Mouse (Mus musculus) myocyte (in vitro differentiated cells): Measurements from ENCODE around the gene S1pr2. TPM values are rescaled to one million over a fixed set of nuclear protein-coding genes. Genes with fewer than 3 reads are reported as not detected.

Experiments
- H3K27me3 ChIP-seq: one replicate; pipeline ENCODE4 v1.6.1; 2011; ENCODE audit not compliant: control insufficient read depth, insufficient read depth, insufficient read length
- H3K36me3 ChIP-seq: one replicate; pipeline ENCODE4 v1.6.1; 2011; ENCODE audit not compliant: control insufficient read depth, insufficient read depth
- H3K4me2 ChIP-seq: one replicate; pipeline ENCODE4 v1.6.1; 2011; ENCODE audit warnings: low read depth, control low read depth
- H3K4me3 ChIP-seq: one replicate; pipeline ENCODE4 v1.5.1; 2011; ENCODE audit warnings: mild to moderate bottlenecking, control low read depth, moderate library complexity
- H3K79me2 ChIP-seq: one replicate; pipeline ENCODE4 v1.6.1; 2011; ENCODE audit not compliant: control insufficient read depth, insufficient read depth
- H3ac ChIP-seq: one replicate; pipeline ENCODE4 v1.6.1; 2011; ENCODE audit not compliant: control insufficient read depth, insufficient read length
- CEBPB ChIP-seq: IDR thresholded peaks from 2 replicates; pipeline ENCODE4 v1.6.1; 2011; ENCODE audit warnings: mild to moderate bottlenecking, moderate library complexity; ENCODE audit not compliant: poor library complexity, insufficient read depth, severe bottlenecking
- E2F4 ChIP-seq: IDR thresholded peaks from one replicate; pipeline ENCODE4 v1.6.1; 2011; ENCODE audit warnings: mild to moderate bottlenecking, control low read depth, moderate library complexity; ENCODE audit not compliant: insufficient read depth
- MAX ChIP-seq: IDR thresholded peaks from one replicate; pipeline ENCODE4 v1.6.1; 2011; ENCODE audit warnings: low read depth, mild to moderate bottlenecking, control low read depth
- MYOD1 ChIP-seq, 3 experiments: IDR thresholded peaks; one replicate each; pipeline ENCODE4 v1.6.1; 2011; ENCODE audit warnings: control low read depth in 2 of 3, low read depth in 2 of 3, mild to moderate bottlenecking in 2 of 3, moderate library complexity in 1 of 3; ENCODE audit not compliant: insufficient read length in 2 of 3, control insufficient read depth in 1 of 3
- MYOG ChIP-seq, 3 experiments: IDR thresholded peaks; one replicate each; pipeline ENCODE4 v1.6.1; 2011; ENCODE audit warnings: control low read depth in 2 of 3, low read depth in 2 of 3, mild to moderate bottlenecking in 2 of 3; ENCODE audit not compliant: insufficient read length in 2 of 3, control insufficient read depth in 1 of 3, insufficient read depth in 1 of 3
- POLR2A ChIP-seq: IDR thresholded peaks from one replicate; pipeline ENCODE4 v1.6.1; 2011; ENCODE audit warnings: low read depth, mild to moderate bottlenecking, control low read depth, moderate library complexity; ENCODE audit not compliant: insufficient read length
- POLR2AphosphoS2 ChIP-seq: IDR thresholded peaks from one replicate; pipeline ENCODE4 v1.6.1; 2011; ENCODE audit warnings: low read depth, control low read depth; ENCODE audit not compliant: insufficient read length
- REST ChIP-seq: IDR thresholded peaks from one replicate; pipeline ENCODE4 v1.6.1; 2011; ENCODE audit warnings: mild to moderate bottlenecking, control low read depth, moderate library complexity; ENCODE audit not compliant: insufficient read depth, insufficient read length
- SRF ChIP-seq: IDR thresholded peaks from one replicate; pipeline ENCODE4 v1.6.1; 2011; ENCODE audit warnings: low read depth; ENCODE audit not compliant: control insufficient read depth, insufficient read length
- TCF12 ChIP-seq: IDR thresholded peaks from one replicate; pipeline ENCODE4 v1.6.1; 2011; ENCODE audit warnings: mild to moderate bottlenecking, control low read depth; ENCODE audit not compliant: poor library complexity, insufficient read depth, severe bottlenecking
- TCF3 ChIP-seq: IDR thresholded peaks from one replicate; pipeline ENCODE4 v1.6.1; 2011; ENCODE audit warnings: low read depth, control low read depth; ENCODE audit not compliant: insufficient read length
- USF1 ChIP-seq: IDR thresholded peaks from one replicate; pipeline ENCODE4 v1.6.1; 2011; ENCODE audit warnings: low read depth, mild to moderate bottlenecking, control low read depth, moderate library complexity
- polyA plus RNA-seq: library from polyadenylated mRNA; unstranded; fragments of >200 nt; fragmentation: generic; extraction: Trizol; gene quantifications from one replicate; pipeline ENCODE4 v1.2.1, GENCODE M21; 2012; ENCODE audit warnings: missing spikeins

The S1pr2 gene
- polyA plus RNA-seq, 1 experiment: 5.5 TPM

DNA sequence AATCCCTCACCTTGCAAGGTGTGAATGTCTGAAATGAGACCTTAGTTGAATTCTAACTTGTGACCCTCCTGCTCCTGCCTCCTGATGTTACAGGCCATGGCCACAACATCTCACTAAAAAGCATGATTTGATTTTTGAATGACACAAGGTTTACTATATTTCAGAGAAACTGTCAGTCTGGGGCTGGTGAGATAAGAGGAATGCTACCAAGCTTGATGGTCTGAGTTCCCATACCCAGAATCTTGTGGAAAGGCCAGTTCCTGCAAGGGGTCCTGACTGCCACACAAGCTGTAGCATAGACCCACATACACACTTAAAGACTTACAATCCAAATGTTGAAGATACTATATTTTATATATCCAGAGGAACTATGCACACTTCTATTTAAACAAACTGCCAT is 26.2 kb downstream of the S1pr2 start:
- peak overlapping the region; percentile 81 for H3K4me2 ChIP-seq
- no peak for TF ChIP-seq TCF12
- no peak for TF ChIP-seq MAX
- TF ChIP-seq E2F4: no peak
- no peak for TF ChIP-seq MYOG (IDR thresholded peaks at IDR 0.05; ENCODE audit: control insufficient read depth in 1 of 3, insufficient read depth in 1 of 3, insufficient read length in 2 of 3, low read depth in 2 of 3)
- TF ChIP-seq REST: no peak
- no peak for TF ChIP-seq POLR2A
- TF ChIP-seq CEBPB: no peak
- no peak for TF ChIP-seq TCF3
- no peak for TF ChIP-seq USF1
- no peak for TF ChIP-seq MYOD1 (IDR thresholded peaks at IDR 0.05; ENCODE audit: control insufficient read depth in 1 of 3, insufficient read length in 2 of 3, low read depth in 2 of 3)
- no peak for TF ChIP-seq POLR2AphosphoS2
- no peak for TF ChIP-seq SRF
- H3K79me2 ChIP-seq: peaks cover 66% of the 10 kb centered on the region
- no peak overlapping the region for H3K4me3 ChIP-seq
- H3ac ChIP-seq: no peak overlapping the region
- H3K36me3 ChIP-seq: no peaks in the 10 kb centered on the region
- H3K27me3 ChIP-seq: no peaks in the 10 kb centered on the region

DNA sequence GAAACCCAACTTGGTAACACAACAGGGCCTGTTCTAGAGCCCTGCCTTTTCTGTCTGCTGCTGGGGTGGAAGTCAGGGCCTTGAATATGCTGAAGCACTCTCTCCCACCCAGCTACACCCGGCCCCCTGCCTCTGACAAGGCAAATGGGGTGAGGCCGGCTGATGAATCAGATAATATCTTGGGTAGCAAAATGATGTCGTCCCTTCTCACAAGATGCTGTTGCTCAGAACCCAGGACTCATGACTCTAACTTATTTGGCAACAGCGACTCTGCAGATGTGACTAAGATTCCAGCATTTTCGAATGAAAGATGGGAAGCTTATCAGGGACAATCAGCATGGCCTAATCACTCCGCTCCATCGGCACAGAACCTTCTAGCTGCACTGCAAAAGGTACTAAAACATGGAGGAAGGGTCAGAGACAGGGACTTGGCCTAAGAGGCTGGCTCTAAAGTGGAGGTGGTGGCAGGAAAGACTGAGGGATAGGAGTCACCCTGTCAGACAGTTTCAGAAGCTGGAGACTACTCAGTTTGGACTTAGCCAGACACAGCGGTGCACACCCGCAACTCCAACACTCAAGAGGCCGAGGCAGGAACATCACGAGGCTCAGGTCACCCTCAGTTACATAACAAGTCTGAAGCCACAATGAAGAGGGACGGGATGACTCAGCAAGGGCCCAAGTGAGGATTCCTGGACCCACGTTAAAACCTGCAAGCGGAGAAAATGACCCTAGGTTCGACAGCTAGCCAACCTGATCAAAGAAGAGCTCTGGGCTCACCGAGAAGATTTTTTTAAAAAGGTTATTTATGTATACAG is 30.3 kb downstream of the S1pr2 start:
- H3K79me2 ChIP-seq: peaks cover 88% of the 10 kb centered on the region
- H3K36me3 ChIP-seq: peaks cover under 1% of the 10 kb centered on the region
- H3ac ChIP-seq: no peak overlapping the region
- H3K27me3 ChIP-seq: no peaks in the 10 kb centered on the region
- no peak overlapping the region for H3K4me2 ChIP-seq
- no peak overlapping the region for H3K4me3 ChIP-seq
- TF ChIP-seq POLR2AphosphoS2: no peak
- TF ChIP-seq REST: no peak
- no peak for TF ChIP-seq SRF
- TF ChIP-seq POLR2A: no peak
- TF ChIP-seq TCF3: no peak
- no peak for TF ChIP-seq TCF12

- H3K27me3 ChIP-seq: no peaks in the 10 kb centered on the region
- no peak overlapping the region for H3K4me3 ChIP-seq
- peak overlapping the region; percentile 66 for H3K4me2 ChIP-seq
- H3ac ChIP-seq: no peak overlapping the region
- peaks cover 74% of the 10 kb centered on the region for H3K79me2 ChIP-seq
- TF ChIP-seq E2F4 (no peak), POLR2AphosphoS2 (no peak), SRF (no peak), MYOD1 (IDR thresholded peaks at IDR 0.05; ENCODE audit: control insufficient read depth in 1 of 3, insufficient read length in 2 of 3, low read depth in 2 of 3) (peak; percentile 29 to 91 (median 86)), POLR2A (no peak), REST (no peak), USF1 (peak; percentile 82), CEBPB (no peak), MYOG (IDR thresholded peaks at IDR 0.05; ENCODE audit: control insufficient read depth in 1 of 3, insufficient read depth in 1 of 3, insufficient read length in 2 of 3, low read depth in 2 of 3) (peak in 2 of 3 experiments; percentile 60 to 68), TCF12 (peak; percentile 59), MAX (no peak), TCF3 (peak; percentile 7)
- H3K36me3 ChIP-seq: peaks cover 5% of the 10 kb centered on the region
These were observed 31.7 kb downstream of the S1pr2 start for GRCm38 (mm10) chr9:20944697-20945370.

DNA sequence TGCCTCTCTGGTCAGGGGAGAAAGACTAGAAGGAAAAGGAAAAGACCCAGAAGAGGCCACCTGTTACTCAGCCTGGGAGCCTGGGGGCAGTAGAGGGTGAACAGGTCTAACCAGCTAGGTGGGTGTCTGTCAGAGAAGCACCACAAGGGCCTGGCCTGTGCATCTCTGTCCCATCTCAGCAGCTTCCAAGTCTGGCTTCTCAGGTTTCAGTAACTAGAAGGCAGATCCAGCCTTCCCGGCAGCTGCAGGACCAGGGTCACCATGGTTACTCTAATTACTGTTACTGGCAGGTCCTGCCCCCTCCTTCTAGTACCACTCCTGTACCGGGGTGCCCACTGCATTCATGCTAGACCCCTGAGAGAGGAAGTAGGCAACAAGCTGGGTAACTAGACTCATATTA is 32.7 kb downstream of the S1pr2 start:
- no peak for TF ChIP-seq MYOG (IDR thresholded peaks at IDR 0.05; ENCODE audit: control insufficient read depth in 1 of 3, insufficient read depth in 1 of 3, insufficient read length in 2 of 3, low read depth in 2 of 3)
- TF ChIP-seq REST: no peak
- no peak for TF ChIP-seq E2F4
- H3K27me3 ChIP-seq: no peaks in the 10 kb centered on the region
- peak overlapping the region; percentile 66 for H3K4me2 ChIP-seq
- H3K79me2 ChIP-seq: peaks cover 64% of the 10 kb centered on the region
- no peak overlapping the region for H3ac ChIP-seq
- no peak overlapping the region for H3K4me3 ChIP-seq
- H3K36me3 ChIP-seq: peaks cover 10% of the 10 kb centered on the region

GRCm38 (mm10) chr9:20943396-20943795 is 33.2 kb downstream of the S1pr2 start:
- H3K79me2 ChIP-seq: peaks cover 62% of the 10 kb centered on the region
- peak overlapping the region; percentile 66 for H3K4me2 ChIP-seq
- H3K36me3 ChIP-seq: peaks cover 10% of the 10 kb centered on the region
- no peak for TF ChIP-seq E2F4
- TF ChIP-seq POLR2A: no peak
- peak; percentile 22 to 73 (median 51) for TF ChIP-seq MYOG (IDR thresholded peaks at IDR 0.05; ENCODE audit: control insufficient read depth in 1 of 3, insufficient read depth in 1 of 3, insufficient read length in 2 of 3, low read depth in 2 of 3)
- peak; percentile 13 to 87 (median 77) for TF ChIP-seq MYOD1 (IDR thresholded peaks at IDR 0.05; ENCODE audit: control insufficient read depth in 1 of 3, insufficient read length in 2 of 3, low read depth in 2 of 3)
- TF ChIP-seq SRF: peak; percentile 81
- H3ac ChIP-seq: no peak overlapping the region
- no peaks in the 10 kb centered on the region for H3K27me3 ChIP-seq
- no peak overlapping the region for H3K4me3 ChIP-seq
